Mouse (Mus musculus) heart, postnatal 0 days (tissue): ENCODE data around the gene Tmem132b.

Experiments
- CTCF ChIP-seq: IDR thresholded peaks from 2 replicates; pipeline ENCODE4 v1.5.1; 2016; ENCODE audit warnings: antibody characterized with exemption, control low read depth, low read depth
- EP300 ChIP-seq: IDR thresholded peaks from 2 replicates; pipeline ENCODE4 v1.6.1; 2016; ENCODE audit warnings: antibody characterized with exemption, low read depth

- no peak for TF ChIP-seq CTCF
- no peak for TF ChIP-seq EP300
Observed at GRCm38 (mm10) chr5:125532191-125532544, 594 bp downstream of the Tmem132b start.
